9 mouse cellular contexts compared by ENCODE assay signal in genomic region chr7:134669474-134670311, GRCm38 (mm10). TPM values are rescaled to one million over a fixed set of nuclear protein-coding genes. Genes with fewer than 3 reads are reported as not detected.
A peak's percentile ranks its signal among the peaks of the same experiment; 100 is the strongest.
DNase-seq lines count a peak whose midpoint lies in the region; ATAC-seq and TF ChIP-seq lines count a peak whose summit lies in the region.
"Had no signal": no experiment of that assay in that cellular context is flagged by ENCODE, and none has a peak within 500 bp of the region (broad histone marks: within the 10 kb centered on the region; RNA-seq: fewer than 3 reads in every experiment).

No protein-coding gene starts in this region.

- no peak overlapping the region for H3K9ac ChIP-seq in embryonic facial prominence, embryonic 15.5 days
- peak overlapping the region; percentile 95 for H3K9ac ChIP-seq in limb, embryonic 12.5 days (replicated peaks)

- peak overlapping the region; percentile 49 for H3K27ac ChIP-seq in kidney, adult 2 months (ENCODE audit: insufficient read depth, low read depth, low read length)
- no peak overlapping the region; the same call in 1 of the 2 replicates for H3K27ac ChIP-seq in embryonic facial prominence, embryonic 15.5 days (replicated peaks)
- peak overlapping the region; percentile 96 for H3K27ac ChIP-seq in limb, embryonic 12.5 days

- H3K9me3 ChIP-seq in embryonic facial prominence, embryonic 15.5 days (replicated peaks) = no peaks in the 10 kb centered on the region
- no peaks in the 10 kb centered on the region for H3K9me3 ChIP-seq in limb, embryonic 12.5 days

- peak overlapping the region; percentile 67 for H3K4me2 ChIP-seq in embryonic facial prominence, embryonic 15.5 days (replicated peaks)
- peak overlapping the region; percentile 77 for H3K4me2 ChIP-seq in limb, embryonic 12.5 days
- H3K4me2 ChIP-seq in myocyte (ENCODE audit: low read depth) = peak overlapping the region; percentile 60

- H3K4me1 ChIP-seq in kidney, adult 2 months (ENCODE audit: control insufficient read depth, insufficient read depth, low read length) = peaks cover 24% of the 10 kb centered on the region
- peaks cover 30% of the 10 kb centered on the region for H3K4me1 ChIP-seq in embryonic facial prominence, embryonic 15.5 days
- H3K4me1 ChIP-seq in limb, embryonic 12.5 days (replicated peaks) = peaks cover 33% of the 10 kb centered on the region

- H3ac ChIP-seq in myocyte (ENCODE audit: control insufficient read depth, insufficient read length) = peak overlapping the region; percentile 88

- H3K27me3 ChIP-seq in kidney, adult 2 months (replicated peaks; ENCODE audit: control insufficient read depth, insufficient read depth, low read length) = no peaks in the 10 kb centered on the region
- H3K27me3 ChIP-seq in embryonic facial prominence, embryonic 15.5 days = no peaks in the 10 kb centered on the region
- H3K27me3 ChIP-seq in limb, embryonic 12.5 days = no peaks in the 10 kb centered on the region
- H3K27me3 ChIP-seq in myocyte (ENCODE audit: control insufficient read depth, insufficient read depth, insufficient read length) = no peaks in the 10 kb centered on the region

- H3K79me2 ChIP-seq in myocyte (ENCODE audit: control insufficient read depth, insufficient read depth) = peaks cover 36% of the 10 kb centered on the region

- 90% methylated on average over 14 of the region's 14 CpGs for WGBS in kidney, adult 2 months
- 86% methylated on average over 14 of the region's 14 CpGs for WGBS in embryonic facial prominence, embryonic 15.5 days
- 92% methylated on average over 14 of the region's 14 CpGs for WGBS in limb, embryonic 12.5 days

- no peaks in the 10 kb centered on the region for H3K36me3 ChIP-seq in kidney, adult 2 months (ENCODE audit: control insufficient read depth, insufficient read depth, low read length)
- H3K36me3 ChIP-seq in embryonic facial prominence, embryonic 15.5 days = no peaks in the 10 kb centered on the region
- peaks cover 5% of the 10 kb centered on the region; the same call in 1 of the 2 replicates for H3K36me3 ChIP-seq in limb, embryonic 12.5 days
- H3K36me3 ChIP-seq in myocyte (ENCODE audit: control insufficient read depth, insufficient read depth) = no peaks in the 10 kb centered on the region

- no peak for ATAC-seq in embryonic facial prominence, embryonic 15.5 days (ENCODE audit: insufficient number of reproducible peaks, low FRiP score, low TSS enrichment, low read depth)
- no peak for ATAC-seq in limb, embryonic 12.5 days (ENCODE audit: insufficient number of reproducible peaks, insufficient read depth, low FRiP score, low TSS enrichment, low read depth)

- no peak for TF ChIP-seq CTCF in kidney, adult 2 months (conservative IDR thresholded peaks at IDR 0.05; ENCODE audit: insufficient read depth, insufficient read length, low read depth, low read length)

- no peak for TF ChIP-seq POLR2A in kidney, adult 2 months (IDR thresholded peaks at IDR 0.05; ENCODE audit: low read depth, low read length)
- TF ChIP-seq POLR2A in myocyte (IDR thresholded peaks at IDR 0.05; ENCODE audit: insufficient read length, low read depth) = no peak

- DNase-seq in kidney, adult 2 months = no peak
- DNase-seq in kidney, postnatal 10 days = no peak
- no peak for DNase-seq in gastrocnemius, adult 18-20 months (ENCODE audit: low spot score)
- no peak for DNase-seq in frontal cortex, postnatal 25 days (ENCODE audit: low spot score in 2 of 2)
- DNase-seq in left cerebral cortex, adult 9 months (ENCODE audit: low spot score in 2 of 2) = no peak

- peak overlapping the region; percentile 76 for H3K4me3 ChIP-seq in kidney, adult 2 months (ENCODE audit: insufficient read depth, low read depth, low read length)
- peak overlapping the region; percentile 81 for H3K4me3 ChIP-seq in embryonic facial prominence, embryonic 15.5 days (replicated peaks)
- H3K4me3 ChIP-seq in limb, embryonic 12.5 days (replicated peaks) = peak overlapping the region; percentile 80
- H3K4me3 ChIP-seq in myocyte = peak overlapping the region; percentile 46

TF ChIP-seq in myocyte, 11 proteins besides CTCF, POLR2A, EP300 and RAD21:
- TF ChIP-seq MAX (IDR thresholded peaks at IDR 0.05; ENCODE audit: low read depth) (no peak), E2F4 (IDR thresholded peaks at IDR 0.05; ENCODE audit: insufficient read depth) (no peak), TCF12 (IDR thresholded peaks at IDR 0.05; ENCODE audit: insufficient read depth, poor library complexity, severe bottlenecking) (no peak)

RNA-seq across cellular contexts. Expression of gene Dock1, which starts 0.8 kb away (rescaled TPM):
- 17.7 and 19.6 TPM in 2 replicates for polyA plus RNA-seq in kidney, adult 2 months (2012; rRNA removed)
- polyA plus RNA-seq in embryonic facial prominence, embryonic 15.5 days (2015; fragmentation: Nextera tagmentation; extraction: Ambion mirVana) = 32.7 and 33.8 TPM in 2 replicates
- polyA plus RNA-seq in limb, embryonic 12.5 days (2016; fragmentation: Nextera tagmentation; extraction: Ambion mirVana) = 47.9 and 57.0 TPM in 2 replicates
- polyA plus RNA-seq in myocyte (2012; fragmentation: generic; extraction: Trizol) = 6.2 TPM
- total RNA-seq in gastrocnemius, adult 18-20 months (2021) = 1 to 10 TPM; 5.6 to 6.0 TPM
- total RNA-seq: MEL had no signal
